Mouse (Mus musculus): ENCODE measurements around the gene Clasp1.

Gene Clasp1

DNA sequence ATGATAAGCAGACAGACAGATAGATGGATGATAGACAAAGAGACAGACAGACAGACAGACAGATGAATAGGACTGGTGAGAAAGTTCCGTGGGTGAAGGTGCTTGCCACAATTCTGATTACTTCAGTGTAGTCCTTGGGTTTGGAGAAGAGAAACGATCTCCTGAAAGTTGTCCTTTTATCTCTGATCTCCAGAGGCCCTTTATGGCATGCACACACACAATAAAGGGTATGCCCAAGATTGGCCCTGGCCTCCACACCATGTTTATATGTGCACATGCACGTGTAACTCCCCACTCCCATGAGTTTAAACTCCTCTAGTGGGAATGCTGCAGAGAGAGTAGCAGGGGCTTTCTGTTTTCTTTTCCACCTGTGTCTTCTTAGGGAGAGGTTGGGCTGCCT, 14.6 kb downstream of the Clasp1 start:
- no peak for DNase-seq

DNA sequence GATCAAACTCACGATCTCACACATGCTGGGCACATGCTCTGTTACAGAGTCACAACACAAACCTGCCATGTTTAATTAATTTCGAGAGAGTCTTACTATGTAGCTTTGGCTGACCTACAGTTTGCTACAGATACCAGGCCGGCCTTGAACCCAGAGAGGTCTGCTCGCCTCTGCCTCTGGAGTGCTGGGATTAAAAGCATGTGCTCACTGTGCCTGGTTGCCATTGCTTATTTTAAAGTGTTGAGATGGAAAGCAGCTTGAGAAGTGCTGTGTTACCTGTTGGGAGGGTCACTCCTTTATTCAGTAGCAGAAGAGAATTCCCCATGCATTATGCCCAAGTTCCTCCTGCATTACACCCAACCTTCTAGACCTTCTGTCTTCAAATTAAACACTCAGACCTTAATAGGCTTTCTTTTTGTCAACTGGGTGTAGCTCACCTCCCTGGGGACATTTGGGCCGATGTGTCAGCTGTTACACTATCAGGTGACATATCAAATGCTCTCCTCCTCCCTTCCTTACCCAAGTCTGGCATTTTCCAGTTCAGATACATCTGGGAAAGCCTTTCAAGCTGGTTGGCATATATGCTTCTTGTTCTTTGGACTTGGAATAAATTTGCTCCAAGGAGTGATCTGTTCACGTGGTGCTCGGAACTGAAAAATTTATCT, 18.9 kb downstream of the Clasp1 start:
- DNase-seq = no peak

DNA sequence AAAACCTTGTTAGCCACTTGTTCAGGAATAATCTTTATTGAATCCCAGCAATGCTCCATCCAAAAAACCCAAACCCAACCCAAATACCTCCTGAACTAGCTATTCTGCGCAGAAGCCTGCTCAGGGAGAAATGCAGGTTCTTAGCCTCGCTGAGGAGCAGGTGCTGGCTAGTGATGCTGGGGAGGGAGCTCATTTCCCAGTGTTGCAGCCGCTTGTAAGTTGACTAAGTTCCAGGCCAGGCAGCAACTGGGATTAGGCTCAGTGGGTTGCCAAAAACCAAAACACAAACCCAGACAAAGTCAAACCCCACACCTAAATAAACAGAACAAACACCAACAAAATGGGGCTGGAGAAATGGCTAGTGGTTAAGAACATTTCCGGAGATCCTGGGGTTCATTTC, 20.4 kb downstream of the Clasp1 start:
- DNase-seq = no peak

DNA sequence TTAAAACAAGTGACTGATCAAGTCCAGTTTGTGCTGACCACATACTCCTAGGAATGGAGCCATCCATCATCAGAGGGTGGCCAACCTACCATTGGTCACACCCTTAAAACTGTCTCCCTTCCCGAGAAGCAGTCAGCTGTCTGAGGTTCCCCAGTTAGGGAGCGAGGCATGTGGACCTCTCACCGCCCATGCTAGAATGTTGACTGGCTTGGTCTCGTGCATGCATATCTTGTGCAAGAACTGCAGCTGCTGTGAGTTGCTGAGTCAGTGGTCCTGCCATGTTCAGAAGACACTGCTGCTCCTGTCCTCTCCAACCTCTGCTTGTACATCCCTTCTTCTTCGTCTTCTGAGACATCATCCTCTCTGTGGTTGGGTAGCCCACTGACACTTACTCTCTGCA, 22.0 kb downstream of the Clasp1 start:
- no peak for DNase-seq

DNA sequence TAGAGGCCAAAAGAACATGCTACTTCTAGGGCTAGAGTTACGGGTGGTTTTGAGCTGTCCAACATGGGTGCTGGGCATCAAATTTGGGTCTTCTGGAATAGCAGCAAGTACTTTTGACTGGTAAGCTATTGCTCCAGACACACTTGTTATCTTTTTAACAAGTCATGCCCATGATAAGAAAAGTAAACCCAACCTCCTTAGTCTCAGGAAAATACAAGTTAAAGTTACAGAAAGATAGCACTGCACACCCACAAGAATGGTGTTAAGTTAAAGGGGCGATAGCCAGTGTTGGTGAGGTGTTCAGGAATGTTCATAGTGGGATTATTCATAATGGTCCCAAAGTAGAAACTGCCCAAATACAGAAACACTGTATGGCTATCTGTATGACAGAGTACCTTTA, 24.3 kb downstream of the Clasp1 start:
- no peak for DNase-seq

DNA sequence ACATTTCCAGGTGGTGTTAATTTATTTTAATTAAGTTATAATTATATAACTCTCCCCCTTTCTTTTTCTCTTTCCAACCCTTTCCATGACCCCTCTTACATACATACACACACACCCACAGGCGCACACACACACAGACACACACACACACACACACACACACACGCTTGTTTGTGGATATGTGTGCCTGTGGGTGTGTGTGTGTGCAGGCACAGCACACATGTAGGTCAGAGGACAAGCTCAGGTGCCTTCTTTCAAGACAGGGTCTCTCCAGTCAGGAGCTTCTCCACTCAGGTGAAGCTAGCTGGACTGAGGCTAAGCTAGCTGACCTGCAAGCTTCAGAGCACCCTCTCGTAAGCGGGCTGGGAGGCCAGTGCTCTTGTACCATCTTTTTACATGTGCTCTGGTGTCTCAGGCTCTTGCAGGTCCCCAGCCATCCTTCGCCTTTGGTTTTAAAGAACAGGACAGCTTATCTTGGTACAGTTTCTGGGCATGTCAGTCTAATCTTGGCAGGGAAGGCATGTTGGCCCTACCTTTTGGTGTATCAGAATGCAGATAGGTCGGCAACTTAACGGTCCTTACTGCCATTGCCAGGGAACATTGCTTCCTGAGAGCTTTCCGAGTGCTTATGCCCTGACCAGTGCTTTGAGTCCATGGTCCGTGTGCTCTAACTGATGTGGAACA, 28.3 kb downstream of the Clasp1 start:
- no peak for DNase-seq

DNA sequence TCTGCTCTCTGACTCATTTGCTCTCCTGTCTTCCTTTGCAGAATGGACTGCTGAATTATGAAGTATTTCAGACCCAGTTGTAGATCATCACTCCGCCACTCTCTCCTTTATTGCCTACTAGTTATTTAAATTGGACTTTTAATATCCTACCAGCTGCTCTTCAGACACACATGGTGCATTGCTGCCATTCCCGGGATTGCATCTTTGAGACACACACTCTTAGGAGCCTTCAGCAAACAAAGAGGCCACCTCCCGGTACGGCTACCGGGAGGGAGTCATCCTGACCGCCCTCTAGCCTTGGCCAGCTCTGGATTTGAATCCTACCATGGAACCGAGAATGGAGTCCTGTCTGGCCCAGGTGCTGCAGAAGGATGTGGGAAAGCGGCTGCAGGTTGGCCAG, 30.5 kb downstream of the Clasp1 start:
- DNase-seq = no peak

DNA sequence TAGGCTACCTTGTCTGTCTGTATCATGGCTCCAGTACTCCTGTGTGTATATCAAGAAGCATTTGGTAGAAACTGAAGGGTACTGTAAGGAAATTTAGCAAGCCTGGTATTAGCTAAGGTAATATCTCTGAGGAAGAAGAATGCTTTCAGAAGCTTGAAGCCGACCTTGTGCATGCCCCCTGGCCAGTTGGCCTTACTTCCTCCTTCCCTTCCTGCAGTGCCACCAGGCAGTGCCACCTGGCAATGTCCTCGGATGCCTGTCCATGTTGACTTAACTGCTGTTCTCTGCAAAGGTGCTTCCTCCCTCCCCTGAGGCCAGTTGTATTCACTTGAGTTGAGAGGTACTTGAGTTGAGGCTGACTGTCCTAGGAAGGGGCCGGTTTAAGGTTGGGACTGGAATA, 32.3 kb downstream of the Clasp1 start:
- no peak for DNase-seq

DNA sequence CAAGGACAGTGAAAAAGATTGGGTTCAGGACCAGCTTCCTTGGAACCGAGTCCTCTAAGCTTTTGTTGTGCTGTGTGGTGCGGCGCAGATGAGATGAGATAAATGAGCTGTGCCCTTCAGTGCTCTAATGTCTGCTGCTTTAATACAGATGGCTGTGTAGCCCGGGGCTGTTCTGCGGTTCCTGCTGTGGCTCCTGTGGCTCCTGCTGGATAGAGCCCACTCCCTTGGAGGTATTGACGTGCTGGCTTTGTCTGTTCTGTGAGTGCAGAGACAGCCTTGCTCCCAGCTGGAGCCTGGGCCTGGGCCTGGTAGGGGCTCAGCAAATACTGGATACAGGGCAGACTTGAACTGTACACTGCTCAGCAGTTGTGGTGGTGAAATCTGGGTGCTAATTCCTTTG, 34.0 kb downstream of the Clasp1 start:
- DNase-seq = no peak

DNA sequence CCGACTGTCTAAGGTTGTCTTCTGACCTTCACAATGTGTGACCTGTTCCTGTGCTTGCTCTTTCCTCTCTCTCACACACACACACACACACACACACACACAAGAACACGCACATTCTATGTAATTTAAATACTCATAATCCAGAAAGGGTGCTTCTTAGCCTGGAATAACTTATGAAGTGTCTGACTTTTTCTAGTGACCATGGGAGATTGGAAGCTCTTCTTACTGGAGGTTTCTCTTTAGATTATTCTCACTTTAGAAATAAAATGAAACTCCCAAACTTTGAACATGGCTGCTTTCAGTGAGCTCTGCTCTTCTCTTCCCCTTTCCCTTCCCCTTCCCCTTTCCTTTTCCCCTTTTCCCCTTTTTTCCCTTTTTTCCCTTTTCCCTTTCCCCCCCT, 37.1 kb downstream of the Clasp1 start:
- no peak for DNase-seq

DNA sequence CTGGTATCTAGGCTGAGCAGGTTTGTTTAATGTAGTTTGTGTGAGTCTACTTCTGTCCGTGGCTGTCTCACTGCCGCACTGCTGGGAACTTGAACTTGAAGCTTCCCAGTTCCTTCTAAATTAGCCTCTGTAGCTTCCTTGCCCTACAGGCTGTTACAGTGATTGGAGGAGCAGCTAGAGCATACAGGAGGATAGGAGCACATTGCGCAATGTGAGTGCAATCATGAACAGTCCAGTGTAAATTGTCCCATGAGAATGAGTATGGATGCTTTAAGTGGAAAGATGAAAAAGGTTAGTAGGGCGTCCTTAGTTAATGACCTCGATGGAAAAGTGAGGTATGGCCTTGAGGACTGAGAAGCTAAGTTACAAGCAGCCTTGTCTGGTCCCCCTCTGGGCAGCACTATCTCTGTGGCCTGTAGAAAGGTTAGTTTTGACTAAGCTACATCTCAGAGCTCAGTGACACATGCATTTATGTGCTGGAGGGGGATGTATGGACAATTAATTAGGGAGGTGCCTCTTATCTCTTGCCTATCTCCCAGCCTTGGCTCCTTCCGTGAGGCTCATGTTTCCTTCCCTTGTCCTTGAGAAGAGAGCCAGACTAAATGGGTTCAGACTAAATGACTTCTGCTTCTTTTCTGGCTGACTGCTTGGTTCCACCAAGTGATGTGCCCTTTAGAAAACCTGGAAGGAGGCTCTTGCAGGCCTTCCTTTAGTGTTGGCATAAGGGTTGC, 39.7 kb downstream of the Clasp1 start:
- no peak for DNase-seq

DNA sequence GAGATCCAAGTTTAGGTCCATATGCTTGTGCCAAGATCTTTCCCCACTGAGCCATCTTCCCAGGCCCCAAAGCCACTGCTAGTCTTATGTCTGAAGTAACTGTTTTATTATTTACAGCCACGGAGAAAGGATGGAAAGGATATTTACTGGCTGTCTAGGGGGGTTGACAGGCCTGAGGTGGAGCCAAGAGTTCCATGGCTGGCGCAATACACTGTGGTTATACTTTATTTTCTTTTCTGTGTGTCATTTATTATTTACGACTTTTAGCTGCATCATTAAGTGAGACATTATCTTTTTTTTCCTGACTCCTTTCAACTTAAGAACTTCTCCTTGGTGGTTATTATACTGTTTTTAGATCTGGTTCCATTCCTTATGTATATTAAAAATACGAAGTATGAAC, 42.7 kb downstream of the Clasp1 start:
- DNase-seq = no peak

DNA sequence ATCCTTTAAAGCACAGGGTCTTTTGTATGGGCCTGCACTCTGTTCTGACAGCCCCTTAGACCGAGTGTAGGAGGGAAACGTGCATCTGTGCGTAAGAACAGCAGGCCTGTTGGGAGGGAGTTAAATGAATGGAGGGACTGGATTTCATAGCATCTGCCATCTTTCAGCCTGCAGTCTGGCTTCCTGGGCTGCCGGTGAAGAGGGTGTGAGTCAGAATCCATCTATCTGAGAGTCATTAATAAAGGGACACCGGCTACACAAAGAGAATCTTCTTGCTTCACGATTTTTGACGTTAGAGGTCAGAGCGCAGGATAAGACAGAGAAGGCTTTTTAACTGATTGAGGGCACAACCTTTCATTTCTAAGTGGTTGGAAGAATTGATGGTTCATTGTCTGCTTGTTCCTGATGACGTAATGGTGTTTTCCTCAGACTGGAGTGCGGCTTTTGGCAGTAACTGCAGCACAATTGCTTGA, 46.2 kb downstream of the Clasp1 start:
- DNase-seq = no peak

DNA sequence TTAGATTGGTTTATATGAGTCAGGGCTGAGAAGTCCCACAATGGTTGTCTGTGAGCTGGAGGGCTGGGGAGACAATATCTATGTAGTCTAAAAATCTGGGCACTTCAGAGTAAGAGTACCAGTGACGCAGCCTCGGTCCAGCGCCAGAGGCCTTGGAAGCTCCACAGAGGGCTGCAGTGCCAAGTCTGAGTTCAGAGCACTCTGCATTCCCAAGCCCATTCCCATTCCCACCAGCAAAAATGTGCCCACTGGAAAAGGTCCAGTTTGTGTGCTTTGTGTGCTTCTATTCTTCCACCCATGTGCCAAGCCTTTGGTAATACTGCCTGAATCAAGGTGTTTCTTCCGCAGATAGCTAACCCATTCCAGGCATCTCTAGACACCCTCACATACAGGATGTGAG, 49.0 kb downstream of the Clasp1 start:
- no peak for DNase-seq

DNA sequence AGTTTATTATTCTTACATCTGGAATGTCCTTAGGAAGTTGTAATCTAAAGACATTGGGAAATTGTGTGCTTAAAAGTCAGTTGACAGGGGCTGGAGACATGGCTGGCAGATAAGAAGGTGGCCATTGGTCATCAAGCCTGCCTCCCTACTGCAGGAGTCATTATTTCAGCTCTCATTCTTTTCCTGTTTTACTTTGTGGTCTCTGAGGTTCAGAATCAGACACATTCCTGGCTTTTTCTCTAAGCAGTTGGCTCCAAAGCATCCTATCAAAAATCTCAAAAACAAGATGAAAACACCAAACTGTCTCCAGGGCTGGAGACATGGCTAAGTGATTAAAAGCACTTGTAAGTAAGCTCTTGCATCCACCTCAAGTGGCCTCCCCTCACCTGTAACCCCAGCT, 49.5 kb downstream of the Clasp1 start:
- DNase-seq = no peak

DNA sequence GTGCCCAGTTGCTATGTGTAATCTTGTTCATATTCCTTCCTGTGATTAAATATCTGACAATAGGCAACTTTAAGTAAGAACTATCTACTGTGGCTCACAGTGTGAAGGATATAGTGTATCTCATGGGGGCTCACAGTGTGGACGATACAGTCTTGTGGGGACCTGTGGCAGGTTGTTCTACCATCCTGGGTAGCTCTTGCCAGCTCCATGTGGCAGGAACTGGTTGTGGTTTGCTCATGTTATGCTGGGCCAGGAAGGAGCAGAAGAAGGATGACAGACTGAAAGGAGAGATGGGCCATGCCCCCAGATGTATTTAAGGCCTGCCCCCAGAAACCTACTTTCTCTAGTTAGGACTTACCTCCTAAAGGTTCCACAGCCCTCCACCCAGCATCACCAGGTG, 51.7 kb downstream of the Clasp1 start:
- no peak for DNase-seq

DNA sequence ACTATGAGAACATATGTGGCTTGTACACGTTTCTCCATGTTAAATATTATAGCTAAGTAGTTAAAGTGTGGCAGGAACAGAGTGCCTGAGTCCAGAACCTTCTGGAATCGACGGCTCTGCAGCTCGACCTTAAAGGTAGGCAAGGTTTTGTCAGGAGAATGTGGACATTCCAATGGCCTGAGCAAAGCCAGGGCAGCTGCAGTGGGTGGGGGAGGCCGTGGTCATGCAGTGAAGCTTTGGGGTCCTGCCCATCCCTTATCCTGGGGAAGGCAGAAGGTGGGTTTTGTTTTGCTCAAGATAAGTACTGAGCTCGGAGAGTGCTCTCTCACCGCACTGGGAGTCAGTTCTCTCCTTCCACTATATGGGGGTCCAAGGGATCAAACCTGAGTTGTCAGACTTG, 55.6 kb downstream of the Clasp1 start:
- DNase-seq = no peak

DNA sequence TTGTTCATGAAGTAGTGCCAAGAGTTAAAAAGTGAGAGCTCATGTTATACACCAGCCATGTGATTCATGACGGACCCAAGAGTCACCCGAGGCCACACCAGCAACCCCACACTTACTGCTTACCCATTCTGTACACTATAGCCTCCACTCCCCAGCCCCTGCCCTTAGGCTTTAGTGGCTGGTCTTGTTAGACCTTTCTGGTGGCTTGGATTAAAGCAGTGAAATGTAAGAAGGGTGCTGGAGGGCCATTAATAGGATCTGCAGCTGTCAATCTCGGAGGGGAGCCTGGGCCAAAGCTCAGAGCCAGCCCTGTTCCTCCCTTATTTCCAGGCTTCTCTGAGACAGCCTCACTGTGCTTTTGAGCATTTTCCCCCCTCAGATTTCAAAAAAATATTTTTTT, 56.1 kb downstream of the Clasp1 start:
- no peak for DNase-seq

DNA sequence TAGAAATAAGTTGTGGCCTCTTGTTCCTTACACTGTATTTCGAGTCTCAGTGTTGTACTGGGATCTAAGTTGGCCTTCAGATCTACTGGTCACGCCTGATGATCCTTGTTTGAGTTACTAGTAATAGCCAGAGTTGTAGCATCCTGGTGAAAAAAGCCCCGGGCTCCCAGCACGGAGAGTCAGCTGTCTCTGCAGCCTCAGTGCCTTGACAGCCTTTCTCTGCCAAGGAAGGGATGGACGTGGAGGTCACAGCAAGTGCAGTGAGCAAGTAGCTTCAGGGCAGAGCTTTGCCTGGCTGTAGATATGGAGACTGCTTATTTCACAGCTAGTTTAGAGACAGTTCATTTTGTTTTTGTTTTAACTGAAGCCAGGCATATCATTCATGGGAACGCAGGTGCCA, 56.6 kb downstream of the Clasp1 start:
- no peak for DNase-seq

DNA sequence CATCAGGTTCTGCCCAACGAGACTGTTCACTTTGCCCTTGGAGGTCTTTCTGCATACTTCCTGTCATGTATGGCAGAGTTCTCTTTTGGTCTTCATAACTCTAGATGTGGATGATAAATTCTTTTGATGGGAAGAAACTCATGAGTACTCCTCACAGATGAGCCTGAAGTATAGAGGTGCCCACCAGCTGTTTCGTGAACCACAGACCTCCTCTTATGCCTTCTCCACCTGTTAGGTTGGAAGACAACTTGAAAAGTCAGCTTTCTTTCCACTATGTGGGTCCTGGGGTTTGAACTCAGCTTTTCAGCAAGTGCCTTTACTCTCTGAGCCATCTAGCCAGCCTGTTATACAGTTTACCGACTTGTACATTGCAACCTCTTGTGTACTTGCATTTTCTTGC, 57.1 kb downstream of the Clasp1 start:
- DNase-seq = no peak

DNA sequence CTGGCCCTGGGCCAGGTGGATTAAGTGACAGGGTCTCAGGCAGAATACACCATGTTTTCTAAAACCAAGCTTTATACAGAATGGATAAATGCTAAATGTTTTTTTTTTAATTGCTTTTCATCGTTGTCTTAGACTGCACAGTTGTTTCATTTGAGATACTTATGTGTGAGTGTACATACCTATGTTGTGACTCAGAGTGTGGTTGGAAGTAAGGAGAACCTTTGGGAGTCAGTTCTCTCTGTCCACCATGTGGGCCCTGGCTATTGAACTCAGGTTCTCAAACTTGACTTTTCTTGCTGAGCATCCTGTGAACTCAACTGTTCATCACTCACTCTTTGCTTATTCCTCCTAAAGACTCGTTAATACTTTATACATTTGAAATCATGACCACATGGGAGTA, 58.3 kb downstream of the Clasp1 start:
- DNase-seq = no peak

DNA sequence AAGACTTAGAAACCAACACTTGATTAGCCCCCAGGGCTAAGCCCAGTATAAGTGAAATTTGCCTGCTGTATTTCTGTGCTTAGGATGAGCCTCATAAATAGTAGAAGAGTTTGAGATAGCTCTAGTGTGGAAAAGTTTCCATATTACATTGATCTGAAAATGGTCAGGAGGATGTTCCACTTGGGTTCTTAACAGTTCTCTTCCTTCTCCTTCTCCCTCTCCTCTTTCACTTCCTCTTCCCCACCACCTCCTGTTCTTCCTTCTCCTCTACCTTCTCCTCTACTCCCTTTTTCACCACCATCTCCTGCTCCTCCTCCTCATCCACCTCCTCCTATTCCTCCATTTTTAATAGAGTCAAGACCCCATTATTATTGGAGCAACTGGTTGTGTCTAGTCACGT, 59.4 kb downstream of the Clasp1 start:
- DNase-seq = no peak

DNA sequence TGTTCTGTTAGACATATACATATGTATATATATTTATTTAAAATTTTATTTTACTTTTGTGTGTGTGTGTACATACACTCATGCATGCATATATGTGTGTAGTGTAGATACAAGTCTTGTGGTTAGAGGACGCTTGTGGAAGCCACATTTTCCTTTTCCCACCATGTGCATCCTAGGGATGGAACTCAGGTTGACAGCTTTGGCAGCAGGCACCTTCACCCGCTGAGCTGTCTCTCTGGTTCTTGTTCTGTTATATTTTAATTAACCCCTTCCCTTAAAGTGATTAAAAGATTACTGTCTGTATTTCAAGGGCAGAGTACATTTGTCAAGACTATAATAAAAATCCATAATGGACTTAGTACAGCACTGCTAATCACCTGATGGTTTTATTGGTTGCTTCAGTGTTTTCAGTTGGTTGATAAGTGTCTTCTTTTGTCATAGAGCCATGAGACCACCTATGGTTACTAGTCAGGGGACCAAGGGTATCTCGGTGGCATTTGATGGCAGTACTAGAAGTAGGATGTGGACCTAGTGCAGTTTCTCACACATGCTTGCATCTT, 62.1 kb downstream of the Clasp1 start:
- DNase-seq = no peak

DNA sequence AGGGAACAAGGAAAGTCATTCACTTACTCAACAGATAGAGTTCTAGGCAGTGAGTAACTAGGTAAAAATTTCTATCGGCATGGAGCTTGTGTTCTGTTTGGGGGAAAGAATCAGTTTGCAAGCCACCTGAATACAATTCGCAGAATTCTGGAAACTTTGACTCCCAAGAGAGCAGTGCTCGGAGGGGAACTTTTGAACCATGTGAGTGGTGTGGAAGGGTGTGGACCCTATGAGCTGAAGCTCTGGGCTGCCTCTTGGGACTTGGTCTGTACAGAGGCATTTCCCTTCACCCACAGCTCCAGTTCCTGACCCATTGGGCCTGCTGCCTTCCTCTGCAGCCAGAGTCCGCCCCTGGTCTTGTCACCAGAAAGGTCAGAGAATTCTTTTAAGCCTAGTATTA, 64.7 kb downstream of the Clasp1 start:
- peak; percentile 38 to 67 for DNase-seq
